Mouse (Mus musculus) hindbrain, embryonic 11.5 days (tissue): ENCODE data around the gene Rcvrn. TPM values are rescaled to one million over a fixed set of nuclear protein-coding genes. Genes with fewer than 3 reads are reported as not detected.

Source experiments
- ATAC-seq: fragments of 200-750 bp; cut with Nextera tagmentation; 2 replicates; pipeline ENCODE4 v1.8.0; 2017; ENCODE audit warnings: mild to moderate bottlenecking, moderate TSS enrichment, moderate library complexity; ENCODE audit not compliant: low FRiP score
- DNase-seq: peaks from one replicate; pipeline ENCODE4 v3.0.0-alpha.2; 2015; ENCODE audit warnings: low spot score
- H3K27ac ChIP-seq: fragments of 300-500 bp; sonication (generic); 2 replicates; pipeline ENCODE4 v1.5.1; 2014; ENCODE audit warnings: mild to moderate bottlenecking, low read depth, low read length
- H3K27me3 ChIP-seq: fragments of 300-500 bp; sonication (generic); 2 replicates; pipeline ENCODE4 v1.6.1; 2014; ENCODE audit warnings: mild to moderate bottlenecking, low read length, moderate library complexity, mixed read lengths; ENCODE audit not compliant: control insufficient read depth, insufficient read depth
- H3K36me3 ChIP-seq: fragments of 300-500 bp; sonication (generic); 2 replicates; pipeline ENCODE4 v1.6.1; 2014; ENCODE audit warnings: mild to moderate bottlenecking, low read length, moderate library complexity, mixed read lengths; ENCODE audit not compliant: control insufficient read depth, insufficient read depth
- H3K4me1 ChIP-seq: fragments of 300-500 bp; sonication (generic); replicated peaks from 2 replicates; pipeline ENCODE4 v1.6.1; 2014; ENCODE audit warnings: low read length, mixed read lengths; ENCODE audit not compliant: control insufficient read depth, insufficient read depth
- H3K4me2 ChIP-seq: fragments of 300-500 bp; sonication (generic); replicated peaks from 2 replicates; pipeline ENCODE4 v1.6.1; 2014; ENCODE audit warnings: mild to moderate bottlenecking, low read depth, low read length
- H3K4me3 ChIP-seq: fragments of 300-500 bp; sonication (generic); 2 replicates; pipeline ENCODE4 v1.5.1; 2014; ENCODE audit warnings: low read depth, low read length
- H3K9ac ChIP-seq: fragments of 300-500 bp; sonication (generic); 2 replicates; pipeline ENCODE4 v1.6.1; 2014; ENCODE audit warnings: low read depth, low read length
- H3K9me3 ChIP-seq: fragments of 300-500 bp; sonication (generic); 2 replicates; pipeline ENCODE4 v1.6.1; 2016; ENCODE audit warnings: low read length; ENCODE audit not compliant: control insufficient read depth
- WGBS: fragments of 180-500 bp; shearing (Covaris S2); extraction: QIAGEN DNeasy Blood & Tissue Kit; methylation state at CpG from one replicate; pipeline ENCODE4 v1.1.7; 2014; 5-methylcytosine and 5-hydroxymethylcytosine counted together
- polyA plus RNA-seq: library from polyadenylated mRNA; unstranded; fragments of >200 nt; fragmentation: Nextera tagmentation; extraction: Ambion mirVana; gene quantifications from 2 replicates; pipeline ENCODE4 v1.2.1, GENCODE M21; 2014

The Rcvrn gene
- polyA plus RNA-seq, 1 experiment from 2014 or later, result not detected

- H3K4me3 ChIP-seq, result no peak overlapping the region
- no peaks in the 10 kb centered on the region for H3K27me3 ChIP-seq
- 82% methylated on average over 5 of the region's 5 CpGs for WGBS
- no peaks in the 10 kb centered on the region for H3K36me3 ChIP-seq
- H3K4me1 ChIP-seq, result no peaks in the 10 kb centered on the region
- no peaks in the 10 kb centered on the region for H3K9me3 ChIP-seq
- H3K4me2 ChIP-seq, result no peak overlapping the region
- no peak for DNase-seq
- H3K27ac ChIP-seq, result no peak overlapping the region
- no peak overlapping the region for H3K9ac ChIP-seq
- ATAC-seq, result no peak
Measured at GRCm38 (mm10) chr11:67666129-67666528, 29.0 kb upstream of the Rcvrn start.

- no peaks in the 10 kb centered on the region for H3K9me3 ChIP-seq
- no peak overlapping the region for H3K4me3 ChIP-seq
- 84% methylated on average over 13 of the region's 13 CpGs for WGBS
- no peak overlapping the region for H3K27ac ChIP-seq
- H3K27me3 ChIP-seq, result no peaks in the 10 kb centered on the region
- H3K4me2 ChIP-seq, result no peak overlapping the region
- no peak for ATAC-seq
- H3K9ac ChIP-seq, result no peak overlapping the region
- DNase-seq, result no peak
- no peaks in the 10 kb centered on the region for H3K4me1 ChIP-seq
- no peaks in the 10 kb centered on the region for H3K36me3 ChIP-seq
Measured at GRCm38 (mm10) chr11:67667531-67668332, 27.4 kb upstream of the Rcvrn start.

- no peaks in the 10 kb centered on the region for H3K36me3 ChIP-seq
- 89% methylated on average over 3 of the region's 3 CpGs for WGBS
- H3K27ac ChIP-seq, result no peak overlapping the region
- H3K9ac ChIP-seq, result no peak overlapping the region
- no peaks in the 10 kb centered on the region for H3K27me3 ChIP-seq
- H3K4me3 ChIP-seq, result no peak overlapping the region
- H3K9me3 ChIP-seq, result no peaks in the 10 kb centered on the region
- no peaks in the 10 kb centered on the region for H3K4me1 ChIP-seq
- no peak for ATAC-seq
- no peak overlapping the region for H3K4me2 ChIP-seq
- DNase-seq, result no peak
Measured at GRCm38 (mm10) chr11:67668460-67669007, 26.6 kb upstream of the Rcvrn start.

- no peak for ATAC-seq
- H3K9me3 ChIP-seq, result no peaks in the 10 kb centered on the region
- DNase-seq, result no peak
- H3K36me3 ChIP-seq, result no peaks in the 10 kb centered on the region
- H3K27me3 ChIP-seq, result no peaks in the 10 kb centered on the region
- no peak overlapping the region for H3K4me2 ChIP-seq
- no peaks in the 10 kb centered on the region for H3K4me1 ChIP-seq
- WGBS, result 95% methylated on average over 6 of the region's 6 CpGs
- H3K9ac ChIP-seq, result no peak overlapping the region
- H3K4me3 ChIP-seq, result no peak overlapping the region
- H3K27ac ChIP-seq, result no peak overlapping the region
Measured at GRCm38 (mm10) chr11:67670031-67670430, 25.1 kb upstream of the Rcvrn start.

- Histone ChIP-seq H3K36me3 (no peaks in the 10 kb centered on the region), H3K9me3 (no peaks in the 10 kb centered on the region), H3K27me3 (no peaks in the 10 kb centered on the region), H3K9ac (no peak overlapping the region), H3K4me2 (no peak overlapping the region), H3K4me1 (no peaks in the 10 kb centered on the region), H3K4me3 (no peak overlapping the region), H3K27ac (no peak overlapping the region)
- WGBS, result 74% methylated on average over 5 of the region's 5 CpGs
- ATAC-seq (no peak), DNase-seq (no peak)
Measured at GRCm38 (mm10) chr11:67672140-67672539, 23.0 kb upstream of the Rcvrn start.

- 0 out of 2 replicates have a peak, but pooled peaks have one; percentile 54 for ATAC-seq
- Histone ChIP-seq H3K4me1 (no peaks in the 10 kb centered on the region), H3K27me3 (no peaks in the 10 kb centered on the region), H3K27ac (no peak overlapping the region; the same call in 1 of the 2 replicates), H3K9me3 (no peaks in the 10 kb centered on the region), H3K9ac (no peak overlapping the region), H3K36me3 (no peaks in the 10 kb centered on the region), H3K4me2 (no peak overlapping the region), H3K4me3 (no peak overlapping the region)
- peak; percentile 85 for DNase-seq
- WGBS, result 67% methylated on average over 12 of the region's 12 CpGs
Measured at GRCm38 (mm10) chr11:67675562-67676540, 19.3 kb upstream of the Rcvrn start.

- H3K4me3 ChIP-seq, result no peak overlapping the region
- DNase-seq (no peak), ATAC-seq (no peak)
- H3K4me1 ChIP-seq, result no peaks in the 10 kb centered on the region
- no peak overlapping the region for H3K4me2 ChIP-seq
- no peaks in the 10 kb centered on the region for H3K9me3 ChIP-seq
- no peak overlapping the region for H3K27ac ChIP-seq
- H3K27me3 ChIP-seq, result no peaks in the 10 kb centered on the region
- WGBS, result 76% methylated on average over 5 of the region's 5 CpGs
- H3K36me3 ChIP-seq, result no peaks in the 10 kb centered on the region
- no peak overlapping the region for H3K9ac ChIP-seq
Measured at GRCm38 (mm10) chr11:67679300-67679699, 15.8 kb upstream of the Rcvrn start.

- H3K4me2 ChIP-seq, result no peak overlapping the region
- no peaks in the 10 kb centered on the region for H3K4me1 ChIP-seq
- H3K27me3 ChIP-seq, result no peaks in the 10 kb centered on the region
- H3K9ac ChIP-seq, result no peak overlapping the region
- H3K4me3 ChIP-seq, result no peak overlapping the region
- H3K27ac ChIP-seq, result no peak overlapping the region
- H3K36me3 ChIP-seq, result no peaks in the 10 kb centered on the region
- ATAC-seq (no peak), DNase-seq (no peak)
- 93% methylated on average over 2 of the region's 2 CpGs for WGBS
- no peaks in the 10 kb centered on the region for H3K9me3 ChIP-seq
Measured at GRCm38 (mm10) chr11:67679930-67680329, 15.2 kb upstream of the Rcvrn start.
